Mouse (Mus musculus): ENCODE measurements around the gene Olfr49. TPM values are rescaled to one million over a fixed set of nuclear protein-coding genes. Genes with fewer than 3 reads are reported as not detected.

Gene Olfr49
- not detected in 2 replicates for polyA plus RNA-seq (2012; rRNA removed)

DNA sequence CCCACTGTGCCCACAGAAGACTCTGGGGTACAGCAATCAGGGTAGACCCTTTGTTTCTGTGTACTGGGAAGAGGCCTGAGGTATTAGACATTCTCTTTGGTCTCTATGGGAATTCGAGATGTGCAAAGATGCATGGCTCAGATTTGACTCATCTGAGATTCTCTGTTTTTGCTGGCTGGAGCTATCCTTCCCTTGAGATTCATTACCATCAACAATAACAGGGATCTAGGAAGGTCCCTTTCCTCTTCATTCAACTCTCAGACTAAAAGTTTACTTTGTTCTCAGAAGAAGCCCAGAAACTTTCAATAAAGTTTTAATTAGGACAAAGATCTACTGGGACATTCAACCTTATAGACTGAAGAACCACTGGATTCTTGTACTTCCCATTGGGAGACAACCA is at the start of gene Olfr49:
TSS of gene Olfr49 (minus strand) at position 101 of the 400 bp plus-strand sequence.
- no peak for DNase-seq (ENCODE audit: extremely low spot score in 1 of 2, low spot score in 1 of 2)

DNA sequence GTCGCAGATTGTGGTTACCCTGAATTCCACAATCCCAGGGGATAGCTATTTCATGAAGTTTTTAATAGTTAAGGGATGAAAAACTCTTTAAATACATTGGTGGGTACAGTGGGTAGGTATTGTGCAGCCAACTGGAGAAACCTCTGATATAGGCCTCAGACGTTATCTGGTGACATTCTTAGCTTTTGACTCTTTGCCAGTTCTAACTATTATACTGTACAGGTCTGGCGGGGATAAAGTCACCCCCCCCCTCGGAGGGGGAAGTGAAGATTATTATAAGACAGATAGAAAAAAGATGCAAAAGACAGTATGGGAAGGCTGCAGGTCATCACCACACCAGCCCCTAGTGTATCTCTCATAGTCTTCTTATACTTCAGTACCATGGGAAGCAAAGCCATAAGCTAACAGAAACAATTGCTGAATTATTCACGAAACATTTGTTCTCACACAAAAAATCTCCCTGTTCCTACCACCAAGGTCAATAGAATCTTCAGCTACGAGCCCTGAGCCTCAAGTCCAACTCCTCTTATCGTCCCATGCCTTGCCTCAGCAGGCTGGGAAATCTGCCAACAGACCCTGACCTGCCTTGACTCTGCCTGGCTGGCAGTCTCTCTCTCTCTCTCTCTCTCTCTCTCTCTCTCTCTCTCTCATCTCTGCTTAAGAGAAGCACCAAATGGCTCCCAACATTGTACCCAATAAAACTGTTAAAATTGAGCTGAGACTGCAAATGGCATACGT is 48.9 kb upstream of the Olfr49 start:
- DNase-seq (ENCODE audit: extremely low spot score in 1 of 2, low spot score in 1 of 2), result no peak

GRCm38 (mm10) chr14:54332176-54333074 is 47.7 kb upstream of the Olfr49 start:
- DNase-seq (ENCODE audit: extremely low spot score in 1 of 2, low spot score in 1 of 2), result no peak

DNA sequence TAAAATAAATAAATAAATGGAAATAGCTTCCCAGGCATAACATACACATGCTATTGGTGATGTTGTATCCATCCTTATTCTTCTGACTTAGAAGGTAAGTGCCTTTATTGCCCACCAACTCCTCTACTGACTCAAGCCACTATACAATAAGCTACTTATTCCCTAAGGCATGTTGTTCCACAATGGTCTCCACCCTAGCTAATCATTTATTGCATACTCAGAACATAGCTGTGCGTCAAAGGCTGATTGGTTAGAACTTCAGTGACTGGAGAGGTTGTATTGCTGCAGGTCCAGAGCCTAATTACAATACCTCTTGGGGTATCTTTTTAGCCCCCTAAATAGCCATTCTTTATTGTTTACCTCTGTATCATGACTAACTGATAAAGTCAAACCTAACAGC is 46.4 kb upstream of the Olfr49 start:
- no peak for DNase-seq (ENCODE audit: extremely low spot score in 1 of 2, low spot score in 1 of 2)

GRCm38 (mm10) chr14:54329201-54329600 is 44.5 kb upstream of the Olfr49 start:
- no peak for DNase-seq (ENCODE audit: extremely low spot score in 1 of 2, low spot score in 1 of 2)

DNA sequence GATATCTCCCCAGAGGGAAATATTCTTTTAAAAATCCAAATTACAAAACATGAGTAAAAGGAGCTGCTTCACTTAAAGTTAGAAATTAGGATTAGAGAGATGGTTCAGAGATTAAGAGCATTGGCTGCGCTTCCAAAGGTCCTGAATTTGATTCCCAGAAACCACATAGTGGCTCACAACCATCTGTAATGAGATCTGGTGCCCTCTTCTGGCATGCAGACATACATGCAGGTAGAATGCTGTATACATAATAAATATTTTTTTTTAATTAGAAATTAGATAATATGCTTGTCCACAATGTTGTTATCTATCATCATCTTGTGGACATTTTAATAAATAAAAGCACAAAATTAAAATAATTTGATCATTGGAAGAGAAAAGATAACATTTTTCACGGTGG is 43.8 kb upstream of the Olfr49 start:
- no peak for DNase-seq (ENCODE audit: extremely low spot score in 1 of 2, low spot score in 1 of 2)

DNA sequence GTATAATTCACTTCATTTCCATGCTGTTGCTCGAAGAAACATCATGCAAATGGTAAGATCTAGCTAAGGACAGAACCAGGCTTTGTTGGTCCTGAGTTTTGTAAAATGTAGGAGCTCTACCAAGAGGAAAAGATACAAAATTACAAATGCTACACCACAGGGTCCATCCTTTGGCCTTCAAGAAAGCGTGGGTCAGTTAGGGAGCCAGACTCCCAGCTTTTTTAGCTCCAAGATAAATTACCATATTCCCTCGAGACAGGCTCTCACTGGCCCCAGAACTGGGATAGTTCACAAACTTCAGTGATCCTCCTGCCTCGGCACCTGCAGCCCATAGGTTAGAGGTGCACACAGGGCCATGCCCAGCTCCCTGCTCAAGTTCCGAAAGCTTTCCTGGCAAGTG is 39.7 kb upstream of the Olfr49 start:
- no peak for DNase-seq (ENCODE audit: extremely low spot score in 1 of 2, low spot score in 1 of 2)

DNA sequence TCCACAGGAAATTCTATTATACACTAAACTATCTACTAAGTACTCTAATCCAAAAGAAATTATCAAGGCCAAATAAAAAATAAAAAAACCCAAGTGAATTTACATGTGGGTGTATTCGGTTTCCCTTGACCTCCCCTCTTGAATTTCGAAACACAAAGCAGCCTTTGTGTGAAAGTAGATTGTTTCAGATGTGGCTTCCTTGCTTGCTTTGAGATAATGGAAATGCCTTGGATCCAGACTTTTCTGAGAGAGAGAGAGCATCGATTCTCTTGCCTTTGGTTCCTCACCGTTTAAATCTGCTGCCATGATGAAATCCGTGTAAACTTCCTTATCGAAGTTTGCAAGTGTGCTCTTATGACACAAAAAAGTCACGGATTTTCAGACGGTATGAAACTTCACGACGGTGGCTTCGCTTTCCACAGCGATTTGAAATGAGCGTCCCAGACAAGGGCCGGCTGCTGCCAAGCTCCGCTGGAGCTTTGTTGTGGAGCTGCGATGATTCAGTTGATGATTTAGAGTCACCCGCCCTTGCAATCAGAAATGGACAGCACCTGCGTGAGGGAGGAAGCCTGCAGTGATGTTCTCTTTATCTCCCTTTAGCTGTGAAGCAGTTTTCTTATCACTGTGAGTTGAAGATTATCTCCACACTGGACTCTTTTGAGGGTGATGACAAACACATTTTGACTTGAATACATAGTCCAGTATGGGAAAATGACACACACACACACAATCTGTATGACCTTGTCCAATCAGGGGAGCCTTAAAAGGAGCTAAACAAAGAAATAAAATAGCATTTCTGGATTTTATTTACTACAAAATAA is 37.0 kb upstream of the Olfr49 start:
- no peak for DNase-seq (ENCODE audit: extremely low spot score in 1 of 2, low spot score in 1 of 2)

DNA sequence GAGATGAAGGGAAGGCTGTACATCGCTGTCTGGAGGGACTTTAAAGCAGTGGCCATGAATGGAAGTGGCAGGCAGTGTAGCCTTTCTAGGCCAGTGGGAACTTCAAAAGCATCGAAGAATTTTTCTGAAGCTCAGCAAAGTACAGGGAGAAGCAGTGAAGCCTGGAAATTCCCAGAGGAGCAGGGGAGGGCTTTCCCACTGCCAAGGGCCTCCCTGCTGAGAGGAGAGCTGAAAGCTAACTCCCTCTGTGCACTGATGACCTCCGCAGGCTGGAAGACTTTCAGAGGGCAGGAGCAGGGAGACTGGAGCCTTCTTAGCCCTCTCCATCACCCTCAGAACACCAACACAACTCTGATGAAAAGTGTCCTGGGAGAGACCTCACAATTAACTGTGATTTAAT is 27.0 kb upstream of the Olfr49 start:
- no peak for DNase-seq (ENCODE audit: extremely low spot score in 1 of 2, low spot score in 1 of 2)

DNA sequence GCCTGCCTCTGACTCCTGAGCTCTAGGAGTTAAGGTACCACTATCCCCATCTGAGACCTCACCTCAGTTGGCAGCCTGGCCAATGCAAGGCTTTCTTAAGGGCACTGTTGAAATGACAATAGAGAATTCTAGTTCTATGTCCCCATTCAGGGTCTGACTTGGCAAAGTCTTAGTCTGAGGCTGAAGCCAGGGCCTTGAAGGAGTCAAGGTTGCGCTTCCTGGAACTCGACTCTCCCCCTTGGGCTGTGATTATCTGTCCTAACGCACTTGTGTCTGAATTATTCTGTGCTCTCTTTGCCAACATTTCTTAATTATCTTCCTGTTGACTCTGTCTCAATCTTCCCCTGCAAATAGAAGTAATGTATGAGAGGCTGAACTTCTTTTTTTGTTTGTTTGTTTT is 15.9 kb upstream of the Olfr49 start:
- no peak for DNase-seq (ENCODE audit: extremely low spot score in 1 of 2, low spot score in 1 of 2)

GRCm38 (mm10) chr14:54300136-54300535 is 15.4 kb upstream of the Olfr49 start:
- DNase-seq (ENCODE audit: extremely low spot score in 1 of 2, low spot score in 1 of 2), result no peak

- no peak for DNase-seq (ENCODE audit: extremely low spot score in 1 of 2, low spot score in 1 of 2)
Observed at GRCm38 (mm10) chr14:54276446-54276845, 8.3 kb downstream of the Olfr49 start.

- DNase-seq (ENCODE audit: extremely low spot score in 1 of 2, low spot score in 1 of 2), result no peak
Observed at GRCm38 (mm10) chr14:54272696-54273095, 12.0 kb downstream of the Olfr49 start.

DNA sequence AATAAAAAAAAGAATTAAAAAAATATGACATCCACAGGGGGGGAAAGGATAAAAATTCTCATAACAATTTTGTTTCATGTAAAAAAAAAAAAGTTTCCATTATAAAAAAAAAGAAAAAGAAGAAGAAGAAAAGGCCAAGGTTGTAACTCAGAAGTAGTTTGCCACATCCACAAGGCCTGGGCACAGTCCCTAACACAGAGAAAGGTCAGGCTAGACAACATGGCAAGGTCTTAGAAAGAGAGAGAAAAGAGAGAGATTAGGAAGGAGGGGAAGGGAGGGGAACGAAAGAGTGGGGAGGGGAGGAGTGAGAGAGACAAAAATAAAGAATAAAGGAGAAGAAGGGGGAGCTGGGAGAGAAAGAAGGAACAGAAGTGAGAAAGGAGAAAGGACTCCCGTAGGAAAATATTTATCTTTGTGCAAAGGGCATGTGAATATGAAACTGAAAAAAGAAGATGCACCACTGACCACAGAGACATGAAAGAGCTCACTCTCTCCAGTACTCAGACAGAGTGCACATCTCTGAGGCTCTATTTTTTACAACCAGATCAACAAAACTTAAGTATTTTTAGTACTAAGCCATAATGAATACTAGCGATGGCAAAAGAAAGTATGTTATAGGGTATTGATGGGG is 12.6 kb downstream of the Olfr49 start:
- DNase-seq (ENCODE audit: extremely low spot score in 1 of 2, low spot score in 1 of 2), result no peak

DNA sequence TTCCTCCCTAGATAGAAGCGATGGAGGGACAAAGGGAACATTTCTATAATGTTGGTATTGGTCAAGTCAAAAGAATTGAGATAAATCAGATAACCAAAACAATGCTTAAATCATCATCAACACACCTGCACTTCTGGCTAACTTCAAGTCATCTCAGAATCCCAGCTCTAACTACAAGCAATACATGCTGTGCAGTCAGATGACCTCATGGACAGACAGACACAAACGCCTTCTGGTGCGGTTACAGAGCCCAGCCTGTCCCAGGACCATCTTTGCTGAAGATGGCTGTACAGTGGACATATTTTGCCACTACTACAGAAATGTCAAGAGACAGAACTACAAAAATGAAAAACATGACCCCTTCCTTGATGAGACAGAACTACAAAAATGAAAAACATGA is 14.3 kb downstream of the Olfr49 start:
- DNase-seq (ENCODE audit: extremely low spot score in 1 of 2, low spot score in 1 of 2), result no peak

DNA sequence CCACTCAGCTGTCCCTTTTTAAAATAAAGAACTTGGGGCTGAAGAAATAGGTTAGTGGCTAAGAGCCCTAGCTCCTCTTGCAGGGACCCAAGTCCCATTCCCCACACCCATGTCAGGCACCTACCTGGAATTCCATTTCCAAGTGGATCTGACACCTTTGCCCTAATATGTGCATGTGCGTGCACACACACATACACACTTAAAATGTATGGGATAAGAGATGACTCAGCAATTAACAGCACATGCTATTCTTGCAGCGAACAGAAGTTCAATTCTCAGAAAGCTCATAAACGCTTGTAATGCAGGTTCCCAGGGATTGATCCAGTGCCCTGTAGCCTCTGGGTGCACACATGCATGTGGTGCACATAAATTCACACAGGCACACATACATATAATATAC is 15.2 kb downstream of the Olfr49 start:
- no peak for DNase-seq (ENCODE audit: extremely low spot score in 1 of 2, low spot score in 1 of 2)

DNA sequence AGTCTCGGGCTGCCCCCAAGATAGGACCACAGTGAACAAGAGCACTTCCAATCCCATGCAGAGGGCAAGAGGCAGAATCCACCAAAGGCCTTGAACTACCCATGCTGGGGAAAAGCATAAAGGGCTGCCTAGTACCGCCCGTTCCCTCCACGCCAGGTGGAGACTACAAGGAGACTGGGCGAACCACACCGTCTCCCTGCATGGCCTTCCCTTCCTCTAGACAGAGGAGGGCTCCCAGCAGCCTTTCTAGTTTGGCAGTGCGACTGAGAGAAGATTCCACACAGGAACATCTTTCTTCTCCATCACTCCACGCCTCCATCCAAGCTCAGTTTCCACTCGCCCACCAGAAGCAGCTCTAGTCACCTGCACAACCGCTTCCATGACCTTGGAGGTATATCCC is 16.8 kb downstream of the Olfr49 start:
- no peak for DNase-seq (ENCODE audit: extremely low spot score in 1 of 2, low spot score in 1 of 2)

DNA sequence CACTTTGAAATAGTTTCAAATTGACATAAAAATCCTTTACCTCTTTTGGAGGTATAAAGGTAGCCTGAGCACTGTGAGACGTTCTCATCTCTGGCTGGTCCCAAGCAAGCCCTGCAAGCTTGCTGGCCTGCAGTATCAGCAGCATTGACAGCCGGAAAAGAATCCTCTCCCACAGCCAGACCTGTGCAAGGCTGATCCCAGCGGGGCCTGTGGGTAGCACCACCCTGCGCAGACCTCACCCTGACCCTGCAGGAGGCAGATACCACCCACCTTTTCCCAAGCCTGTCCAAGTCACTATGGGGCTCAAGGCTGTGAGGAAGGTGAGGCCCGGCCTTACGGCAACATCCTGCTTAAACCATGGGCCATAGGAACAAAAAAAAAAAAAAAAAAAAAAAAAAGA is 18.8 kb downstream of the Olfr49 start:
- DNase-seq (ENCODE audit: extremely low spot score in 1 of 2, low spot score in 1 of 2), result no peak

- no peak for DNase-seq (ENCODE audit: extremely low spot score in 1 of 2, low spot score in 1 of 2)
Observed at GRCm38 (mm10) chr14:54265093-54265492, 19.6 kb downstream of the Olfr49 start.

DNA sequence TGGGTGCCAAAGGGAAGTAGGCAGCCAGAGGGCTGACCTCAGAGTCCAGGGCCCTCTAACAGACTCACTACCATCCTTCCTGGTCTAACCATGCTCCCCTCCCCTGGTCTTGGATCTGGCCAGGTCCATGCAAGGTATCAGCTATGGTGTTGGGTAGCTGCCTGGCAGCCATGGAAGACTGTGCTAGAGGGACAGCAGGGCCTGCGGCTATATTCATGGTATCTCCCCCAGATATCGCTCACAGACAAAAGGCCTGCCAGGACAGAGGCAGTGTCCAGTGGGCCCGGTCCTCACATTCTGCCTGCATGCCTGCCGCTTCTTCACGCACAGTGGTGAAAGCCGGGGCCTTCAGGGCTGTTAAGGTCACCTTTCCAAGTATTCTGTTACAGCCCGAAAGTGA is 20.5 kb downstream of the Olfr49 start:
- DNase-seq (ENCODE audit: extremely low spot score in 1 of 2, low spot score in 1 of 2), result no peak

DNA sequence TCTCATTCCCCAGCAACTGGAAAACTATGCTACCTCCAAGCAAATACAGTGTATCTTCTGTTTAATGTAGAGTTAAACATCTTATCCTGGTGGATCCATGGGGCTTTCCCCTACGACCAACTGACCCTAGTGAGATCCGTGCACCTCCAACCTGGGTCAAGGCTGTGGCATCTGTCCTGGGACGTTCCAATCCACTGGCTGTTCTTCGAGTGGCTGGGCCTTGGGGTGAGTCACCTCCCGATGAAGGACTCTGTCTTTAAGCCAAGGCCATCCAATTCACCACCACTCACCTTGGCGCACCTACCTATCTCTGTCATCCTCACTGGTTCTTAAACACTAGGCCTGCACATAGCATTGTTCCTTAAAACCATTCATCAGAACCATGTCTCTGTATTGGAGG is 21.6 kb downstream of the Olfr49 start:
- no peak for DNase-seq (ENCODE audit: extremely low spot score in 1 of 2, low spot score in 1 of 2)

Data from frontal cortex, adult 2 months (tissue).